Mouse (Mus musculus) embryo, embryonic 10 days (tissue): ENCODE data around the gene Daxx.
"Not testable (repeated sequence)": the region's sequence is repeated elsewhere in the genome, so short reads cannot be mapped to it uniquely, and the experiment has no call there.

ENCODE experiments used
- DNase-seq: peaks from one replicate; pipeline ENCODE4 v3.0.0-alpha.2; 2015; ENCODE audit warnings: low spot score

Gene Daxx

DNA sequence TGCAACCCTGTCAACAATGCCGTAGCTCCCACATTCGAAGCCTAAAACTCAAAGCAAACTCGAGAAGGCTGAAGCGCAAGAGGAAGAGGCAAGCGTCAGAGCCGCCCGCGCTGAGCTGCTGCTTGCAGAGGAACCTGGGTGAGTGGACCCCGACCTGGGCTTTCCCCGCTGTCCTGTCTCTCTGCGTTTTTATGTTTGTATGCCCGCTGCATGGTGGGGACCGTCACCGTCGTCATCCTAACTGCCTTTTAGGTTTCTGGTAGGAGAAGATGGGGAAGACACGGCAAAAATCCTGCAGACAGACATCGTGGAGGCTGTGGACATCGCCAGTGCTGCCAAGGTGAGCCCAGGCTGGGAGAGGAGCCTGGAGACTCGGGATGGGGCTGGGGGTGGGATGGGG lies 32.2 kb downstream of the Daxx start:
- DNase-seq, result no peak

DNA sequence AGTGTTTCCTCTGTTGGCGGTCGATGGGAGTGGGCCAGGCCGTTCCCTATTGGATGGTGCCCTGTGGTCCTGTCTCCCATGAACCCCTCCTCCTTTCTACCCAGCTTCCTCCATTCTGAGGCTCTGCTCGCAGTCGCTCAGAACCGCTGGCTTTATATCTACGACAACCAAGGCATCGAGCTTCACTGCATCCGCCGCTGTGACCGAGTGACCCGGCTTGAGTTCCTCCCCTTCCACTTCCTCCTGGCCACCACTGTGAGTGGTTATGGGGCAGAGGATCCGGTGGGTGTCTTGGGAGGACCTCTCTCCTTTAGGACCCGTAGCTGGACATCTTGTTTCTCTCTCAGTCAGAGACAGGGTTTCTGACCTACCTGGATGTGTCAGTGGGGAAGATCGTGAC lies 34.2 kb downstream of the Daxx start:
- DNase-seq, result no peak

DNA sequence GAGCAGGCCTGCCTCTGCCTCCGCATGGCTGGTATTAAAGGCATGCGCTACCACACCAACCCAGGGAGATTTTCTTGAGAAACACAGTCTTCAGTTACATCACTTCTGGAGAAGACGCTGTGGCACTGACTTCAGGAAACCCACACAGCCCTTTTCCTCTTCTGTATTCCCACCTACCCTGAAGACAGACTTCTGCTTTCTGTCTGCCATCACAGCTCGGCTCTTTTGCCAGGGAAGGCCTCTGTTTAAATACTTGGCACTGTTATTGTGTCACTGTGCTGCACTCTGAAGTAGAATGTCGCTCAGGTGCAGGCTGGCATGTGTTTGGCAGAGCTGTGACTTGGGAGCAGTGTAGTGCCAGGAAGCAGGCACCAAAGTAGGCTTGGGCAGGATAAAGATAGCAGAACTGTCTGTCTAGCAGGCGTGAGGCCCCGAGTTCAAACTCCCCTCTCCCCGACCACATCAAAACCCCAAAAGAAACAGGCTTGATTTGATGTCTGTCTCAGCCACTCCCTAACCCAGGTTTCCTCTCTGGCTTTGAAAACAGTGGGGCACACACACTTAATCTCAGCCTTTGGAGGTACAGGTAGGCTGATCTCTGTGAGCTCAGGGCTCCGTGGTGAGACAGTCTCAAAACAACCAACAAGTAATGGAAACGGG lies 38.3 kb downstream of the Daxx start:
- DNase-seq, result no peak

DNA sequence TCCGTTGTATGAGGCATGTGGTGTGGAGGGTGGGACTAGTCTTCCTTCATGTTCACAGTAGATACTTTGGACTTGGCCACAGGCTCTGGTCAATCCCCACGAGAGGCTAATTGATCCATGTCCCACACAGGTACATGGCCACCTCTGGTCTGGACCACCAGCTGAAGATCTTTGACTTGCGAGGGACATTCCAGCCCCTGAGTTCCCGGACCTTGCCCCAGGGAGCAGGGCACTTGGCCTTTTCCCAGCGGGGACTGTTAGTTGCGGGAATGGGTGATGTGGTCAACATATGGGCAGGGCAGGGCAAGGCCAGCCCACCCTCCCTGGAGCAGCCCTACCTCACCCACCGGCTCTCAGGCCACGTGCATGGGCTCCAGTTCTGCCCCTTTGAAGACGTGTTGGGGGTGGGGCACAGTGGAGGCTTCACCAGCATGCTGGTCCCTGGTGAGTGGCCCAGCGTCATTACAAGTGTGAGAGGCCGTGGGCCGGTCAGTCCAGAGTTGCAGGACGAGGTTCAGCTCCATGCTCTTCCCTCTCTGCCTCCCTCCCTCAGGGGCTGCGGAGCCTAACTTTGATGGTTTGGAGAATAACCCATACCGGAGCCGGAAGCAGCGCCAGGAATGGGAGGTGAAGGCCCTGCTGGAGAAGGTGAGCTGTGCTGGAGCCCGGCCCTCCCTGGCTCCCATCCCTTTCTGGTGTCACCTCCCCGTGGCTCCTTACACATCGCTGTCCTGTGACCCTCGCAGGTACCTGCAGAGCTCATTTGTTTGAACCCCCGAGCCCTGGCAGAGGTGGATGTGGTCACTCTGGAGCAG lies 39.1 kb downstream of the Daxx start:
- DNase-seq, result no peak

DNA sequence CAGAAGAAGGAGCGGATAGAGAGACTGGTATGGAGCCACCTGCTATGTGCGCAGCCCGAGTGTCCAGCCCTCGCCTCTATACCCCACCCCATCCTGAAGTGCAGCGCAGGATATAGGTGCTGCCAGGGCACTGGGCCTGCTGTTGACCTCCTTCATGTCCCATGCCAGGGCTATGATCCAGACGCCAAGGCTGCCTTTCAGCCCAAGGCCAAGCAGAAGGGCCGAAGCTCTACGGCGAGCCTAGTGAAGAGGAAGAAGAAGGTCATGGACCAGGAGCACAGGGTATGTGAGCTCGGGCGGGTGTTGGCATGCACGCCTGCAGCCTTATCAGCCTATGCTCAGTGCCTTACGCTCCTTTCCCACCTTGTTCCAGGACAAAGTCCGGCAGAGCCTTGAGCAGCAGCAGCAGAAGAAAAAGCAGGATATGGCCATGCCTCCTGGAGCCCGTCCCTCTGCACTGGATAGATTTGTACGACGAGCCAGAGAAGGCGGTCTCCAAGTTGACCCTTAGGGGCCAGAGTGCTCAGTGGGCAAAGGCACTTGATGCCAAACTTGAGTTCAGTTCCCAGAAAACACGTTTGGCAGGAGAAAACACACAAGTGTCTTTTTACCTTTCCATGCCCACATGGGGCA lies 39.8 kb downstream of the Daxx start:
- DNase-seq, result no peak

DNA sequence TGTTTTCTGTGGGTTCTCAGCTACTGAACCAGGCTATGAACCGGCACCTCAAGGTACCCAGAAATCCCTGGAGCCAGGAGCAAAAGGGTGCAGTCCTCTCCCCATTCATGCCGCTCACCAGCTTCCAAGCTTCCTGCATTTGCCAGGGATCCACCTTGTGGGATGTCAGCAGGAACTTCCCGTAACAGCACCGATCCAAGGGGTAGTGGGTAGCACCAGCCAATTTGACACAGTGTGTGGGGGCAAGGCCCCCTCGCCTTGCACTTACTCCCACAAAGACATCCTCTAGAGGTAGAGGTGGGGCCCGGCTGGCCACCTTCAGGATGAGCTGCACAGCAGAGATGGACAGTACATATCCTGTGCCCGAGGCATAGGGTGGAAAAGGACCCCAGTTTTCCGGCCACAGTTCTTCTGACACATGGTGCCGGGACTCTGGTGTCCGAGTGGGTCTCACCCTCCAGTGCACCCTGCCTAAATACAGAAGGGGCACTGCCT lies 41.0 kb downstream of the Daxx start:
- DNase-seq, result no peak

DNA sequence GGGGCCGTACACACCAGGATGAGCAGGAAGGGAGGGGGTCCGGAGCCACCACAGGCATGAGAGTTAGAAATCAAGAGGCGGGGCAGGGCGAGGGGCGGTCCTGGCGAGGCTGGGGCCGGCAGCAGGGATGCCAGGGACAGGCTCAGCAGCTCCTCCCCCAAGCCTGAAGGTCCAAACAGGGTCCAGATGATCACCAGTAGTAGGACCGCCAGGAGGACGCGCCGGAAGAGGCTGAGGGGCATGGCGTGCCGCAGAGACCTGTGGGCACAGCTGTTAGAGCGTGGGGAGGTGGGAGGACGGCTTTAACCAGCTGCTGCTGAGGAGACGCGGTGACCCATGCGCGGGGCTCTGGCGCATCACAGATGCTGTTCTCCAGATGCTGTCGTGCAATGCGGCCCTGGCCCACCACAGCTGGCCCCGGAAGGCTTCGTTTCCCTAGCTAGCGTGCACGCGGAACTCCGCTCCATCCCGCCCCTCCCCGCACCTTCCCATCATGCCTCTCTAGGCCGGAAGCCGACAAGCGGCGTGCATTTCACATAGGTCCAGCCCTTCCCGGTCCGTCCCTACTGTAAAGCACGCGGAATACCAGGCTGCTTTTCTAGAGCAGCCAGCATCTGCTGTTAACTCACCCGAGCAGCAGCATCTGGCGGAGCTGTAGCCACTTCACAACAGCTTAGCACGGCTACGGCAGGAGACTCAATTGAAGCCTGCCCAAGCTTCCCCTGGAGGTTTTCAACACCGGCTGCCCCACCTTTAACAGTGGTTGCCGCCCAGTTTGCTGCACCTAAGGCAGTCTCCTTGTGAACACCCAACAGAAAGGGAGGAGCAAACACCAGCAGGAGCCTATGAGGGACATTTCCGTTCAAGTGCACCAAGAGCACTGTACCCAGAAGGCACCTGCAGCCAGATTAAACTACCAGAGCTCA lies 42.1 kb downstream of the Daxx start, which contains the start of gene B3galt4:
B3galt4 (minus strand) TSS at position 468 of the 926 bp plus-strand sequence.
- peak; percentile 91 for DNase-seq

DNA sequence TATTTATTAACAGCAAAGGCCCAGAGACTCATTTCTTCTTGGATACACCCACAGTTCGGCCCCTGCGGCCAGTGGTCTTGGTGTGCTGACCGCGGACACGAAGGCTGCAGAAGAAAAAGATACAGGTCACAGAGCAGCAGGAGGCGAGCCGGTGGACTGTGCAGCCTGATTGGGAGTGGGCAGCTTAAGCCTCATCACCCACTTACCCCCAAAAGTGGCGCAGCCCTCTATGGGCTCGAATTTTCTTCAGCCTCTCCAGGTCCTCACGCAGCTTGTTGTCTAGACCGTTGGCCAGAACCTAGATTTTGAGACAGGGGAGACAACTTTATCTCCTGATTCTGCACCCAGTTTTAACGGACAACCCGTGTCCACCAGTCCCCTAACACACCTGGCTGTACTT lies 42.8 kb downstream of the Daxx start:
- DNase-seq, result not testable (repeated sequence)

DNA sequence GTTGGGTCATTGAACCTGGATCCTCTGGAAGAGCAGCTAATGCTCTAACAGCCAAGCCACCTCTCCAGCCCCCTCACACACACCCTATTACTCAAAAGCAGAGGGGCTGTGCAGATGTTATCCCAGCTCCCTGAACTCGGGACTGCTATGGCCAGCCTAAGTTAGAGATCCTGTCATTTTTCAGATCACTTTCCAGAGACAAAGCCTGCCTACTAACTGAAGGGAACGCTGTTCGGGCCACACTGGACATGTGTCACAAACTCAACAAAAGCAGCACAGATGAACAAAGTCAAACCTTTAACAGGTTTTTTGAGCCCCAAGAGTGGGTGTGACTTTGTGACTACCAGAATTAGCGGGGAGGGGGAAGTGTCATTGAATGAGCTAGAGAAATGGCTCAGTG lies 43.7 kb downstream of the Daxx start:
- DNase-seq, result no peak

DNA sequence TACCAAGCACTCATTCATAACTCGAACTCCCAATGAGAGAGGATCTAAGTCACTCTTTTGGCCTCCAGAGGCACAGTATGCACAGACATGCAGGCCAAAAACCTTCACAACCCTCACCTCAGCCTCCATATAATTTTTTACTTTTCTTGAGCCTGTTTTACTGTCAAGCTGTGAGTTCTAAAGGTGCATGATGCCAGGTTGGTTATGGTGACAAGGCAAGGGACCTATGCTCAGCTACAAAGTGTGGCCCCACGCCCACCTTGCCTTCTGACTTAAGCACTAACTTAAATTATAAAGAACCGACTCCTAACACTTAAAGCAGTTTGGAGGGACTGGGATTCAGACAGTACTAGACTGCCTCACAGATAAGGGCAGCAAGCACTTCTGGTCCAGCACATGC lies 44.1 kb downstream of the Daxx start:
- no peak for DNase-seq

DNA sequence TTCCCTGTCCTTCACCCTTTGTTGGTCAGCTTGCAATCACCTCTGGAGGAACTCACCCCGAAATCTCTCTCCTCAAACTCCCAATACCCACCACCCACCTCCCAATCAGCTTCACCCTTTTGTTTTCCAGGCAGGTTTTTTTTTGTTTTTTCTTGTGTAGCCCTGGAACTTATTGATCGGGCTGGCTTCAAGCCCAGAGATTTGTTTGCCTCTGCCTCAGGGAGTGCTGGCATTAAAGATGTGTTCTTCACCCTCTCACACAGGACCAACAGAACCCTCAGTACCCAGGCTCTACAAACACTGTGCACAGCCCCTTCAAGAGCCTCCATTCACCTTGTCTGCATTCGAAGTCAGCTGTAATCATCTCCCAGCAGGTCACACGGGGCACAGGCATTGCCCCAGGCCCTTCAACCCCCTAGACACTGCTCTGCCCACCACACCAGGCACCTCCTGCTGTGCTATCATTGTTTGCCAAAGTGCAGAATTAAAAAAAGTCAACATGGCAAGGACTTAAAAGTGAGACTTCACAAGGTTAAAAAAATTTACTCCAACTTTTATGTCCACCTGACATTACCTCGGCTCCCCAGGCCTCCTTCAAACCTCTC lies 44.8 kb downstream of the Daxx start:
- DNase-seq, result no peak

DNA sequence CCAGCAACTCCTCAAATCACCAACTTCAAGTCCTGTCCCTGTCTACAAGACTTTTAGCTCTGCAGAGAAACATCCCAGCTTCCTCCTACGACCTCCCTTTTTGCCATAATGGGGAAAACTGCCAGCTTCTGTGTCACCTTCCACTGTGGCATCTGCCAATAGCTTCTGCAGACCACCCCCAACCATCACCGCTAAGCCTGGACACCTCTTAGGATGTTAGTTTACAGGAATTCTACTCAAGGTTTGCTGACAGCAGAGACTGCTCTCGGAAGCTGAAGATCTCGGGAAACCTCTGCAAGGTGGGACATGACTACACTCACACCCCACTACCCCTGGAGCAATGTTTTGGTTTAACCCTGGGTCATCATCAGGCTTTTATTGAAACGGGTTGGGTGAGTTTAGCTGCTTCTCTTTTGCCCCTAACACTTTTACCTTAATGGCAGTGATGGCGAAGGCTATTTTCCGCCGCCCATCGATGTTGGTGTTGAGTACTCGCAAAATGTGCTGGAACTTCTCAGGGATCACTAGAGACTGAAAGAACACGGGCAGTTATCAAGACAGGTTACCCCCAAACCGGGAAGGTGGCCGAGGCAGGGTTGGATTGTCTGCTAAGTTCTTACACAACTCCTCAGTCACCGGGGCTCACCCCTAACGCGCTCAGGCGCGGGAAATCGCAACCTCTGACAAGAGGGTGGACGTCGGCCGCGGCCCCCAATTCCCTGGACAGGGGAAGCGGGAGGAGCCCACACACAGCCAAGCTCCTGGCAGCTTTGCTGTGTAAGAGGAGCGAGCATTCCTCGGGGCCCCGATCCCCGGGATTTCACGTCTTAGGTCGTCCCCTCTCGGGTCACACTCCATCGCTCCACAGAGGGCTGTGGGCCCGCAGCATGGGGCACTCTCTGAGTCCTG lies 45.7 kb downstream of the Daxx start:
- DNase-seq, result peak; percentile 28

DNA sequence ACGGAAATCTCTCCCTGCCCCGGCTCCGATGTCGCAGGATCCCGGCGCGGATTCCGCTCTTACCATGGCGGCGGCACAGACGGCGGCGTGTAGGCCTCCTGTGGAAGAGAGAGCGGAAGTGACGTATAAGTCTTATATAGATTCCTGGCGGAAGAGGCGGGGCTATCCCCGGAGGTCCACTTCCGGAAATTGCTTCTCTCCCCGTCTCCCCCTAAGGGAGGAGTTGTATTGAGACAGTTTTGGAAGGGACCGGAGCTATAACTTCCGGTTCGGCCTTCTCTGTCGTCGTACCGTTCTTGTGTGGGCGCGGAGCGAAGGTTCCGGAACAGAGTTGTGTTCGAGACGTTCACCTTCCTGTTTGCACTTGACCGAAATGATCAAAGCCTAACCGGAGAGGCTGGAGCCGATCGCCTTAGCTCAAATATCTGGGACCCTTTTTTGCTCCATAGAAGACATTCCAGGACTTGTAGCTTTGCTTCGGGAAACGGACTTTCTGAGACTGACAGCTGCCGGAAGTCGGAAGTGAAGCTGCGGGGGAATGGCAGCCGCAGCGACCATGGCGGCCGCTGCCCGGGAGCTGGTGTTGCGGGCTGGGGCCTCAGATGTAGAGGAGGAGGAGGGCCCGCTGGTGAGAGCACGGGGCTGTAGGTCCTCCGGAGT lies 46.5 kb downstream of the Daxx start, which contains the start of the genes Vps52 and Rps18:
Vps52 (plus strand) TSS at position 258 of the 660 bp plus-strand sequence.
Rps18 (minus strand) TSS at position 447 of the 660 bp plus-strand sequence.
- DNase-seq, result peak; percentile 96

DNA sequence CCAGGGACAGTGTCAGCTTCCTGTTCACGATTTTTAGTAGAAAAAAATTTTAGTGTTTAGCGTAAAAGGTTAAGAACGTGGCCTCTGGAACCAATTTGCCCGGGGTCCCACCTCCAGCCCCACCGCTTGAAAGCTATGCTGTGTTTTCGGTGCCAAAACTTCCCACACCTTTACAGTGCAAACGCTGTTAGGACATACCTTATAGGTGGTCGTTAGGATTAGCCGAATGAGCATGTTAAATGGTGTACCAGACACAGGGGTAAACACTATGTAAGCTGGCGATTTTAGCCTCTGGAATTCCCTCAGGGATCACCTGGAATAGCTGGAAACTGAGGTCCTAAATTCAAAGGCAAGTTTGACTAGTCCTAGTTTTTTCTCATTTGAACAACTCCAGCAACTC lies 47.1 kb downstream of the Daxx start:
- no peak for DNase-seq

DNA sequence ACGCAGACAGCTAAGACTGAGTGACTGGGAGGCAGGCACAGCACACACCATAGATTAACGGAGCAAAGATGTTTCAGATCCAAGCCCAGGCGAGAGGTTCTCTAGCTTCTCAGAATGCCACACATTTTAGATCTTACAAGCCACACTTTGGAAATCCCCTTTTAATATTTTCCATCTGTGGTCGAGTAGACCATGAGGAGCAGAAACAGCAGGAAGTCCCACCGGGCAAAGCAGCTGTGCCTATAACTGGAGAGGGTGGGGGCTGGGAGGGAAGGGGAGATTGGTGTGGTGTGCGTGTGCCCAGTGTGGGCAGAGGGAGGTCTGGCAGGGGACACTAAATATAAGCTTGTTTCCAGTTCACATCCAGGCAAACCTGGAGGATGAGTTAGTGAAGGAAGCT lies 48.3 kb downstream of the Daxx start:
- DNase-seq, result no peak

DNA sequence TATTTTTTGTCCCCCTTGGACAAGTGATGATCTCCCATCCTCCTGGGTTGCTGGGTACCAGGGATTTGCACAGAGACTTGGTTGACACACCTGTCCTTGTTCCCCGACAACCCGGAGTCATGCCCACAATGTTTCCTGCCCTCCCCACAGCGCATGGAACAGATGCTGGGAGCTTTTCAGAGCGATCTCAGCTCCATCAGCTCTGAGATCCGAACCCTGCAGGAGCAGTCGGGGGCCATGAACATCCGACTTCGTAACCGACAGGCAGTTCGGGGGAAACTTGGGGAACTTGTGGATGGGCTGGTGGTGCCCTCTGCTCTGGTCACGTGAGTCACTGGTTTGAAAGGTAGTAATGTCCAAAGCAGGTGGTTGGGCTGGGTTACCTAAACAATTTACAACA lies 49.2 kb downstream of the Daxx start:
- no peak for DNase-seq

DNA sequence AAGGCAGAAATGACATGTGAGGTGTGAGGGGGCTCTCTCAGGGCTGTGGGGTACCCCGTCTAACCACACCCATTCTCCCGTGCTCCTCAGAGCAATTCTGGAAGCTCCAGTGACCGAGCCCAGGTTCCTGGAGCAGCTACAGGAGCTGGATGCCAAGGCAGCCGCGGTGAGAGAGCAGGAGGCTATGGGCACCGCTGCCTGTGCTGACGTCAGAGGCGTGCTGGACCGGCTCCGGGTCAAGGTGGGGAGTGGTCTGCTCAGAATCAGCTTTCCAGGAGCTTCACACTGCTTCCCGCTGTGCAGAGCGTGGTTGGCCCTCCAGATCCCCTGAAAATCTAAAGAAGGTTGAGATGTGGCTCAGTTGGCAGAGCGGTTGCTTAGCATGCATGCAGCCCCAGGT lies 49.9 kb downstream of the Daxx start:
- DNase-seq, result no peak

DNA sequence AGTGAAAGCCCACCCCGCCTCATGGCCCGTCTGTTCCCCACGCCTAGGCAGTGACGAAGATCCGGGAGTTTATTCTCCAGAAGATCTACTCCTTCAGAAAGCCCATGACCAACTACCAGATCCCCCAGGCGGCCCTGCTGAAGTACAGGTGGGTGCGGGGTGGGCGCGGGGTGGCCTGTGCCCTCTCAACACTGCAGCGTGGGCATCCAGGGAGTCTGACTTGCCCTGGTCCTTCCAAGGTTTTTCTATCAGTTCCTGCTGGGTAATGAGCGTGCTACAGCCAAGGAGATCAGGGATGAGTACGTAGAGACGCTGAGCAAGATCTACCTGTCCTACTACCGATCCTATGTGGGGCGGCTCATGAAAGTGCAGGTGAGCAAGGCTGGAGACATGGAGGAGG lies 50.7 kb downstream of the Daxx start:
- no peak for DNase-seq

DNA sequence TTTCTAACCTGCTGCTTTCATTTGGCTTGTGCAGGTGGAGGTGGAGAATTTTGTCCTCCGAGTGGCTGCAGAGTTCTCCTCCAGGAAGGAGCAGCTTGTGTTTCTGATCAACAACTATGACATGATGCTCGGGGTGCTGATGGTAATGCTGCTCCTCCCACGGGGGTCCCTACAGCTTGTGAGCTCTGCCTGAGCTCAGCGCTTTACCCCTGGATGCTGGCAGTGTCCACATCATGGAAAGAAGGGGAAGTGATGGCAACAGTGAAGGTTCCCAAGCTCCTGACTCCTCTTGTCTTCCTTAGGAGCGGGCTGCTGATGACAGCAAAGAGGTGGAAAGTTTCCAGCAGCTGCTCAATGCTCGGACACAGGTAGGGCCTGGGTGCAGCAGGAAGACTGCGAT lies 53.7 kb downstream of the Daxx start:
- no peak for DNase-seq
